Mouse (Mus musculus): ENCODE results near the gene Mybl2. TPM values are rescaled to one million over a fixed set of nuclear protein-coding genes. Genes with fewer than 3 reads are reported as not detected.
A peak's percentile ranks its signal among the peaks of the same experiment; 100 is the strongest.
"Not testable (repeated sequence)": the region's sequence is repeated elsewhere in the genome, so short reads cannot be mapped to it uniquely, and the experiment has no call there.

Gene Mybl2
- polyA plus RNA-seq, 1 experiment = 6.5 TPM

GRCm38 (mm10) chr2:163052101-163052500 lies 2.4 kb upstream of the Mybl2 start:
- no peak overlapping the region for H3K4me3 ChIP-seq (ENCODE audit: insufficient read depth, low read length)
- TF ChIP-seq CTCF (IDR thresholded peaks at IDR 0.05; ENCODE audit: low read depth, low read length) (no peak), POLR2A (IDR thresholded peaks at IDR 0.05; ENCODE audit: borderline replicate concordance, low read depth, low read length) (no peak)
- no peak overlapping the region for H3K27ac ChIP-seq (ENCODE audit: insufficient read depth, low read depth, low read length)
- H3K4me1 ChIP-seq (ENCODE audit: control insufficient read depth, insufficient read depth, low read length) = peaks cover 16% of the 10 kb centered on the region

- H3K27ac ChIP-seq (ENCODE audit: insufficient read depth, low read depth, low read length) = no peak overlapping the region
- peaks cover 16% of the 10 kb centered on the region for H3K4me1 ChIP-seq (ENCODE audit: control insufficient read depth, insufficient read depth, low read length)
- TF ChIP-seq POLR2A (IDR thresholded peaks at IDR 0.05; ENCODE audit: borderline replicate concordance, low read depth, low read length) (no peak), CTCF (IDR thresholded peaks at IDR 0.05; ENCODE audit: low read depth, low read length) (no peak)
- no peak overlapping the region for H3K4me3 ChIP-seq (ENCODE audit: insufficient read depth, low read length)
Observed at GRCm38 (mm10) chr2:163052826-163053225, 1.7 kb upstream of the Mybl2 start.

GRCm38 (mm10) chr2:163054891-163055494 lies 506 bp downstream of the Mybl2 start:
- Histone ChIP-seq H3K4me3 (ENCODE audit: insufficient read depth, low read length) (peak overlapping the region; percentile 78), H3K27ac (ENCODE audit: insufficient read depth, low read depth, low read length) (no peak overlapping the region), H3K4me1 (ENCODE audit: control insufficient read depth, insufficient read depth, low read length) (peaks cover 18% of the 10 kb centered on the region)
- no peak for TF ChIP-seq CTCF (IDR thresholded peaks at IDR 0.05; ENCODE audit: low read depth, low read length)
- no peak for TF ChIP-seq POLR2A (IDR thresholded peaks at IDR 0.05; ENCODE audit: borderline replicate concordance, low read depth, low read length)

GRCm38 (mm10) chr2:163055715-163056114 lies 1.2 kb downstream of the Mybl2 start:
- TF ChIP-seq POLR2A (IDR thresholded peaks at IDR 0.05; ENCODE audit: borderline replicate concordance, low read depth, low read length) (no peak), CTCF (IDR thresholded peaks at IDR 0.05; ENCODE audit: low read depth, low read length) (no peak)
- Histone ChIP-seq H3K27ac (ENCODE audit: insufficient read depth, low read depth, low read length) (no peak overlapping the region), H3K4me1 (ENCODE audit: control insufficient read depth, insufficient read depth, low read length) (peaks cover 21% of the 10 kb centered on the region), H3K4me3 (ENCODE audit: insufficient read depth, low read length) (peak overlapping the region; percentile 78)

GRCm38 (mm10) chr2:163056584-163056983 lies 2.1 kb downstream of the Mybl2 start:
- H3K4me3 ChIP-seq (ENCODE audit: insufficient read depth, low read length) = no peak overlapping the region
- H3K4me1 ChIP-seq (ENCODE audit: control insufficient read depth, insufficient read depth, low read length) = peaks cover 26% of the 10 kb centered on the region
- no peak overlapping the region for H3K27ac ChIP-seq (ENCODE audit: insufficient read depth, low read depth, low read length)

GRCm38 (mm10) chr2:163058981-163059380 lies 4.5 kb downstream of the Mybl2 start:
- not testable (repeated sequence) for H3K4me3 ChIP-seq (ENCODE audit: insufficient read depth, low read length); H3K27ac ChIP-seq (ENCODE audit: insufficient read depth, low read depth, low read length)
- H3K4me1 ChIP-seq (ENCODE audit: control insufficient read depth, insufficient read depth, low read length) = peaks cover 31% of the 10 kb centered on the region

More at GRCm38 (mm10) chr2:163056584-163056983, 2.1 kb downstream of the Mybl2 start:
- TF ChIP-seq POLR2A (IDR thresholded peaks at IDR 0.05; ENCODE audit: borderline replicate concordance, low read depth, low read length) (no peak), CTCF (IDR thresholded peaks at IDR 0.05; ENCODE audit: low read depth, low read length) (no peak)

GRCm38 (mm10) chr2:163060630-163061029 lies 6.1 kb downstream of the Mybl2 start:
- no peak overlapping the region for H3K27ac ChIP-seq (ENCODE audit: insufficient read depth, low read depth, low read length)
- H3K4me3 ChIP-seq (ENCODE audit: insufficient read depth, low read length) = no peak overlapping the region
- H3K4me1 ChIP-seq (ENCODE audit: control insufficient read depth, insufficient read depth, low read length) = peaks cover 29% of the 10 kb centered on the region
- TF ChIP-seq POLR2A (IDR thresholded peaks at IDR 0.05; ENCODE audit: borderline replicate concordance, low read depth, low read length) = no peak
- no peak for TF ChIP-seq CTCF (IDR thresholded peaks at IDR 0.05; ENCODE audit: low read depth, low read length)

- peak overlapping the region; percentile 26 for H3K27ac ChIP-seq (ENCODE audit: insufficient read depth, low read depth, low read length)
Observed at GRCm38 (mm10) chr2:163061203-163062118, 7.0 kb downstream of the Mybl2 start.

GRCm38 (mm10) chr2:163062119-163062508 lies 7.6 kb downstream of the Mybl2 start:
- no peak overlapping the region for H3K27ac ChIP-seq (ENCODE audit: insufficient read depth, low read depth, low read length)
- peaks cover 20% of the 10 kb centered on the region for H3K4me1 ChIP-seq (ENCODE audit: control insufficient read depth, insufficient read depth, low read length)
- TF ChIP-seq CTCF (IDR thresholded peaks at IDR 0.05; ENCODE audit: low read depth, low read length) (no peak), POLR2A (IDR thresholded peaks at IDR 0.05; ENCODE audit: borderline replicate concordance, low read depth, low read length) (no peak)

More at GRCm38 (mm10) chr2:163061203-163062118, 7.0 kb downstream of the Mybl2 start:
- TF ChIP-seq POLR2A (IDR thresholded peaks at IDR 0.05; ENCODE audit: borderline replicate concordance, low read depth, low read length) (no peak), CTCF (IDR thresholded peaks at IDR 0.05; ENCODE audit: low read depth, low read length) (no peak)
- Histone ChIP-seq H3K4me3 (ENCODE audit: insufficient read depth, low read length) (no peak overlapping the region), H3K4me1 (ENCODE audit: control insufficient read depth, insufficient read depth, low read length) (peaks cover 25% of the 10 kb centered on the region)

GRCm38 (mm10) chr2:163066326-163066725 lies 11.8 kb downstream of the Mybl2 start:
- TF ChIP-seq CTCF (IDR thresholded peaks at IDR 0.05; ENCODE audit: low read depth, low read length) = no peak
- TF ChIP-seq POLR2A (IDR thresholded peaks at IDR 0.05; ENCODE audit: borderline replicate concordance, low read depth, low read length) = no peak
- no peak overlapping the region for H3K27ac ChIP-seq (ENCODE audit: insufficient read depth, low read depth, low read length)
- peaks cover 12% of the 10 kb centered on the region for H3K4me1 ChIP-seq (ENCODE audit: control insufficient read depth, insufficient read depth, low read length)
- H3K4me3 ChIP-seq (ENCODE audit: insufficient read depth, low read length) = no peak overlapping the region

More at GRCm38 (mm10) chr2:163062119-163062508, 7.6 kb downstream of the Mybl2 start:
- no peak overlapping the region for H3K4me3 ChIP-seq (ENCODE audit: insufficient read depth, low read length)

All from bone marrow macrophage, adult 2 months (primary cell).